Mouse (Mus musculus): ENCODE results near the gene Daglb. TPM values are rescaled to one million over a fixed set of nuclear protein-coding genes. Genes with fewer than 3 reads are reported as not detected.
"Not testable (repeated sequence)": the region's sequence is repeated elsewhere in the genome, so short reads cannot be mapped to it uniquely, and the experiment has no call there.

Gene Daglb
- polyA plus RNA-seq, 1 experiment from 2014 or later = 11.1 TPM

GRCm38 (mm10) chr5:143493163-143493562 is 28.8 kb downstream of the Daglb start:
- WGBS = 85% methylated on average over 10 of the region's 10 CpGs

GRCm38 (mm10) chr5:143495708-143496107 is 31.3 kb downstream of the Daglb start:
- WGBS = 91% methylated on average over 6 of the region's 6 CpGs
- Histone ChIP-seq H3K9ac (no peak overlapping the region), H3K27me3 (replicated peaks) (no peaks in the 10 kb centered on the region), H3K4me2 (replicated peaks) (no peak overlapping the region), H3K36me3 (peaks cover 9% of the 10 kb centered on the region), H3K4me3 (replicated peaks) (no peak overlapping the region), H3K9me3 (no peaks in the 10 kb centered on the region), H3K27ac (no peak overlapping the region), H3K4me1 (replicated peaks) (no peaks in the 10 kb centered on the region)
- ATAC-seq = no peak

More at GRCm38 (mm10) chr5:143493163-143493562, 28.8 kb downstream of the Daglb start:
- Histone ChIP-seq H3K4me3 (replicated peaks) (no peak overlapping the region), H3K9ac (no peak overlapping the region), H3K27me3 (replicated peaks) (no peaks in the 10 kb centered on the region), H3K36me3 (peaks cover 9% of the 10 kb centered on the region), H3K9me3 (no peaks in the 10 kb centered on the region), H3K4me2 (replicated peaks) (no peak overlapping the region), H3K27ac (no peak overlapping the region), H3K4me1 (replicated peaks) (no peaks in the 10 kb centered on the region)
- no peak for ATAC-seq

- H3K9ac ChIP-seq = no peak overlapping the region
- no peak for ATAC-seq
- H3K27me3 ChIP-seq (replicated peaks) = no peaks in the 10 kb centered on the region
- WGBS = 72% methylated on average over 3 of the region's 3 CpGs
- no peak overlapping the region for H3K4me2 ChIP-seq (replicated peaks)
- H3K36me3 ChIP-seq = peaks cover 9% of the 10 kb centered on the region
- H3K27ac ChIP-seq = no peak overlapping the region
- H3K4me1 ChIP-seq (replicated peaks) = no peaks in the 10 kb centered on the region
- no peaks in the 10 kb centered on the region for H3K9me3 ChIP-seq
- no peak overlapping the region for H3K4me3 ChIP-seq (replicated peaks)
Measured at GRCm38 (mm10) chr5:143497451-143497850, 33.1 kb downstream of the Daglb start.

- Histone ChIP-seq H3K27ac (no peak overlapping the region), H3K36me3 (peaks cover 9% of the 10 kb centered on the region), H3K9ac (no peak overlapping the region), H3K9me3 (no peaks in the 10 kb centered on the region), H3K4me2 (replicated peaks) (no peak overlapping the region), H3K4me3 (replicated peaks) (no peak overlapping the region), H3K27me3 (replicated peaks) (no peaks in the 10 kb centered on the region), H3K4me1 (replicated peaks) (no peaks in the 10 kb centered on the region)
- ATAC-seq = no peak
- WGBS = 90% methylated on average over 7 of the region's 7 CpGs
Measured at GRCm38 (mm10) chr5:143499197-143499596, 34.8 kb downstream of the Daglb start.

GRCm38 (mm10) chr5:143499686-143500085 is 35.3 kb downstream of the Daglb start:
- Histone ChIP-seq H3K27ac (no peak overlapping the region), H3K4me2 (replicated peaks) (no peak overlapping the region), H3K4me3 (replicated peaks) (no peak overlapping the region), H3K9ac (no peak overlapping the region), H3K9me3 (no peaks in the 10 kb centered on the region), H3K27me3 (replicated peaks) (no peaks in the 10 kb centered on the region), H3K4me1 (replicated peaks) (no peaks in the 10 kb centered on the region), H3K36me3 (peaks cover 5% of the 10 kb centered on the region; the same call in 1 of the 2 replicates)
- no peak for ATAC-seq
- 81% methylated on average over 4 of the region's 4 CpGs for WGBS

- not testable (repeated sequence) for H3K4me1 ChIP-seq (replicated peaks); H3K9ac ChIP-seq; H3K4me3 ChIP-seq (replicated peaks); H3K27ac ChIP-seq; H3K27me3 ChIP-seq (replicated peaks); ATAC-seq; H3K36me3 ChIP-seq; H3K4me2 ChIP-seq (replicated peaks); H3K9me3 ChIP-seq
- WGBS = 85% methylated on average over 14 of the region's 14 CpGs
Measured at GRCm38 (mm10) chr5:143500711-143501110, 36.3 kb downstream of the Daglb start.

GRCm38 (mm10) chr5:143501140-143501539 is 36.8 kb downstream of the Daglb start:
- no peaks in the 10 kb centered on the region; the same call in 1 of the 2 replicates for H3K36me3 ChIP-seq
- no peak overlapping the region for H3K4me2 ChIP-seq (replicated peaks)
- ATAC-seq = no peak
- H3K4me3 ChIP-seq (replicated peaks) = no peak overlapping the region
- no peak overlapping the region for H3K27ac ChIP-seq
- no peak overlapping the region for H3K9ac ChIP-seq
- H3K9me3 ChIP-seq = no peaks in the 10 kb centered on the region
- no peaks in the 10 kb centered on the region for H3K4me1 ChIP-seq (replicated peaks)
- no peaks in the 10 kb centered on the region for H3K27me3 ChIP-seq (replicated peaks)
- 84% methylated on average over 8 of the region's 8 CpGs for WGBS

GRCm38 (mm10) chr5:143501649-143502048 is 37.3 kb downstream of the Daglb start:
- H3K4me1 ChIP-seq (replicated peaks) = no peaks in the 10 kb centered on the region
- H3K4me3 ChIP-seq (replicated peaks) = no peak overlapping the region
- H3K27ac ChIP-seq = no peak overlapping the region
- H3K9ac ChIP-seq = no peak overlapping the region
- no peak overlapping the region for H3K4me2 ChIP-seq (replicated peaks)
- H3K36me3 ChIP-seq = no peaks in the 10 kb centered on the region; the same call in 1 of the 2 replicates
- H3K27me3 ChIP-seq (replicated peaks) = no peaks in the 10 kb centered on the region
- H3K9me3 ChIP-seq = no peaks in the 10 kb centered on the region
- no peak for ATAC-seq
- 87% methylated on average over 2 of the region's 2 CpGs for WGBS

- no peaks in the 10 kb centered on the region for H3K27me3 ChIP-seq (replicated peaks)
- WGBS = 92% methylated on average over 19 of the region's 19 CpGs
- no peak overlapping the region for H3K4me2 ChIP-seq (replicated peaks)
- peaks cover 7% of the 10 kb centered on the region for H3K36me3 ChIP-seq
- H3K4me3 ChIP-seq (replicated peaks) = no peak overlapping the region
- no peaks in the 10 kb centered on the region for H3K9me3 ChIP-seq
- H3K9ac ChIP-seq = no peak overlapping the region
- no peak for ATAC-seq
- H3K27ac ChIP-seq = no peak overlapping the region
- no peaks in the 10 kb centered on the region for H3K4me1 ChIP-seq (replicated peaks)
Measured at GRCm38 (mm10) chr5:143502899-143503557, 38.6 kb downstream of the Daglb start.

GRCm38 (mm10) chr5:143503740-143504139 is 39.4 kb downstream of the Daglb start:
- peaks cover 13% of the 10 kb centered on the region for H3K36me3 ChIP-seq

GRCm38 (mm10) chr5:143504453-143504852 is 40.1 kb downstream of the Daglb start:
- no peak for ATAC-seq
- Histone ChIP-seq H3K36me3 (peaks cover 18% of the 10 kb centered on the region), H3K4me3 (replicated peaks) (no peak overlapping the region), H3K27ac (no peak overlapping the region), H3K9me3 (no peaks in the 10 kb centered on the region), H3K4me2 (replicated peaks) (no peak overlapping the region), H3K4me1 (replicated peaks) (0 out of 2 replicates have a peak, but pooled peaks cover 5% of the 10 kb centered on the region), H3K27me3 (replicated peaks) (no peaks in the 10 kb centered on the region), H3K9ac (no peak overlapping the region)
- 65% methylated on average over 3 of the region's 3 CpGs for WGBS

More at GRCm38 (mm10) chr5:143503740-143504139, 39.4 kb downstream of the Daglb start:
- ATAC-seq = no peak
- H3K27ac ChIP-seq = no peak overlapping the region
- no peak overlapping the region for H3K9ac ChIP-seq
- H3K4me1 ChIP-seq (replicated peaks) = no peaks in the 10 kb centered on the region
- no peak overlapping the region for H3K4me2 ChIP-seq (replicated peaks)
- H3K27me3 ChIP-seq (replicated peaks) = no peaks in the 10 kb centered on the region
- WGBS = 92% methylated on average over 6 of the region's 6 CpGs
- no peaks in the 10 kb centered on the region for H3K9me3 ChIP-seq
- no peak overlapping the region for H3K4me3 ChIP-seq (replicated peaks)

- Histone ChIP-seq H3K9ac (no peak overlapping the region), H3K4me3 (replicated peaks) (no peak overlapping the region), H3K4me2 (replicated peaks) (no peak overlapping the region), H3K36me3 (peaks cover 21% of the 10 kb centered on the region), H3K27me3 (replicated peaks) (no peaks in the 10 kb centered on the region), H3K9me3 (no peaks in the 10 kb centered on the region), H3K4me1 (replicated peaks) (0 out of 2 replicates have a peak, but pooled peaks cover 5% of the 10 kb centered on the region), H3K27ac (no peak overlapping the region)
- no peak for ATAC-seq
- 85% methylated on average over 8 of the region's 8 CpGs for WGBS
Measured at GRCm38 (mm10) chr5:143505056-143505455, 40.7 kb downstream of the Daglb start.

- ATAC-seq = no peak
- Histone ChIP-seq H3K4me1 (replicated peaks) (peaks cover 5% of the 10 kb centered on the region; the same call in 1 of the 2 replicates), H3K4me2 (replicated peaks) (no peak overlapping the region), H3K27ac (no peak overlapping the region), H3K9me3 (no peaks in the 10 kb centered on the region), H3K4me3 (replicated peaks) (no peak overlapping the region), H3K9ac (no peak overlapping the region), H3K27me3 (replicated peaks) (no peaks in the 10 kb centered on the region), H3K36me3 (peaks cover 21% of the 10 kb centered on the region)
- 72% methylated on average over 7 of the region's 7 CpGs for WGBS
Measured at GRCm38 (mm10) chr5:143505545-143505944, 41.2 kb downstream of the Daglb start.
